Mouse (Mus musculus): ENCODE measurements around the gene Ccdc159.

Ccdc159 gene

GRCm38 (mm10) chr9:21927208-21927753, at the start of gene Ccdc159, which contains the start of gene Tmem205:
Gene Ccdc159, plus strand, starts transcription at chr9:21927471.
Gene Tmem205, minus strand, starts transcription at chr9:21927556.
- peak; percentile 94 for ATAC-seq (ENCODE audit: low TSS enrichment)

GRCm38 (mm10) chr9:21889229-21889628, 38.0 kb upstream of the Ccdc159 start:
- no peak for ATAC-seq (ENCODE audit: low TSS enrichment)

- ATAC-seq (ENCODE audit: low TSS enrichment) = peak; percentile 98
These were observed 25.9 kb upstream of the Ccdc159 start for GRCm38 (mm10) chr9:21901223-21901820.

GRCm38 (mm10) chr9:21904031-21904430, 23.2 kb upstream of the Ccdc159 start:
- no peak for ATAC-seq (ENCODE audit: low TSS enrichment)

GRCm38 (mm10) chr9:21908216-21908615, 19.1 kb upstream of the Ccdc159 start:
- ATAC-seq (ENCODE audit: low TSS enrichment) = no peak

GRCm38 (mm10) chr9:21909474-21910223, 17.6 kb upstream of the Ccdc159 start:
- no peak for ATAC-seq (ENCODE audit: low TSS enrichment)

- ATAC-seq (ENCODE audit: low TSS enrichment) = no peak
These were observed 10.3 kb upstream of the Ccdc159 start for GRCm38 (mm10) chr9:21916851-21917492.

GRCm38 (mm10) chr9:21917493-21918034, 9.7 kb upstream of the Ccdc159 start:
- peak; percentile 69 for ATAC-seq (ENCODE audit: low TSS enrichment)

GRCm38 (mm10) chr9:21918035-21918592, 9.2 kb upstream of the Ccdc159 start, which contains the start of gene Rab3d:
Gene Rab3d, minus strand, starts transcription at chr9:21918192.
- peak; percentile 66 for ATAC-seq (ENCODE audit: low TSS enrichment)

GRCm38 (mm10) chr9:21918692-21919384, 8.4 kb upstream of the Ccdc159 start:
- ATAC-seq (ENCODE audit: low TSS enrichment) = peak; percentile 27; the same call in 1 of the 2 replicates

GRCm38 (mm10) chr9:21923036-21923435, 4.2 kb upstream of the Ccdc159 start:
- no peak for ATAC-seq (ENCODE audit: low TSS enrichment)

- ATAC-seq (ENCODE audit: low TSS enrichment) = no peak
These were observed 3.7 kb upstream of the Ccdc159 start for GRCm38 (mm10) chr9:21923490-21924098.

GRCm38 (mm10) chr9:21924099-21924493, 3.2 kb upstream of the Ccdc159 start:
- ATAC-seq (ENCODE audit: low TSS enrichment) = no peak

GRCm38 (mm10) chr9:21925034-21925433, 2.2 kb upstream of the Ccdc159 start:
- ATAC-seq (ENCODE audit: low TSS enrichment) = no peak

- ATAC-seq (ENCODE audit: low TSS enrichment) = no peak
These were observed 1.8 kb upstream of the Ccdc159 start for GRCm38 (mm10) chr9:21925506-21925905.

GRCm38 (mm10) chr9:21926155-21926554, 1.1 kb upstream of the Ccdc159 start:
- ATAC-seq (ENCODE audit: low TSS enrichment) = no peak

- ATAC-seq (ENCODE audit: low TSS enrichment) = no peak
These were observed 487 bp upstream of the Ccdc159 start for GRCm38 (mm10) chr9:21926784-21927183.

- no peak for ATAC-seq (ENCODE audit: low TSS enrichment)
These were observed 1.9 kb downstream of the Ccdc159 start for GRCm38 (mm10) chr9:21929208-21929607.

GRCm38 (mm10) chr9:21932006-21932405, 4.7 kb downstream of the Ccdc159 start:
- no peak for ATAC-seq (ENCODE audit: low TSS enrichment)

GRCm38 (mm10) chr9:21932445-21933137, 5.3 kb downstream of the Ccdc159 start:
- no peak for ATAC-seq (ENCODE audit: low TSS enrichment)
